Mouse (Mus musculus) small intestine, adult 2 months (tissue): ENCODE results near the gene Sun3.

Experiments
- CTCF ChIP-seq: fragments of 200-500 bp; IDR thresholded peaks from 2 replicates; pipeline ENCODE4 v1.5.1; 2012; ENCODE audit warnings: low read depth, mild to moderate bottlenecking, control low read depth, inconsistent platforms, low read length, moderate library complexity, mixed read lengths; ENCODE audit not compliant: insufficient replicate concordance, insufficient read length; ENCODE audit errors: extremely low read depth
- POLR2A ChIP-seq: fragments of 200-500 bp; IDR thresholded peaks from 2 replicates; pipeline ENCODE4 v1.6.1; 2012; ENCODE audit warnings: low read depth, mild to moderate bottlenecking, control low read depth, inconsistent platforms, low read length, moderate library complexity

- TF ChIP-seq CTCF = no peak
- no peak for TF ChIP-seq POLR2A
Measured at GRCm38 (mm10) chr11:9050241-9050640, 1.4 kb upstream of the Sun3 start.
